Mouse (Mus musculus): Measurements from ENCODE around the gene Pnpla1. TPM values are rescaled to one million over a fixed set of nuclear protein-coding genes. Genes with fewer than 3 reads are reported as not detected.

Gene Pnpla1
- polyA plus RNA-seq, 1 experiment: not detected

GRCm38 (mm10) chr17:28929369-28929768 is 71.2 kb downstream of the Pnpla1 start:
- H3K27me3 ChIP-seq (ENCODE audit: control insufficient read depth, insufficient read depth, low read length, poor library complexity, severe bottlenecking): no peaks in the 10 kb centered on the region
- no peak for TF ChIP-seq CTCF (IDR thresholded peaks at IDR 0.05; ENCODE audit: low read depth, low read length)
- no peak for TF ChIP-seq EP300 (IDR thresholded peaks at IDR 0.05; ENCODE audit: insufficient read depth, low read depth, low read length)
- TF ChIP-seq POLR2A (IDR thresholded peaks at IDR 0.05; ENCODE audit: insufficient read depth, low read length): no peak
- no peaks in the 10 kb centered on the region for H3K36me3 ChIP-seq (ENCODE audit: control insufficient read depth, insufficient read depth, low read length, poor library complexity, severe bottlenecking)
- H3K4me3 ChIP-seq (ENCODE audit: low read depth, low read length): no peak overlapping the region
- H3K9ac ChIP-seq (ENCODE audit: low read depth, poor library complexity, severe bottlenecking): no peak overlapping the region
- H3K9me3 ChIP-seq (replicated peaks; ENCODE audit: control insufficient read depth, insufficient read depth, low read length, poor library complexity, severe bottlenecking): no peaks in the 10 kb centered on the region
- H3K27ac ChIP-seq (ENCODE audit: insufficient read depth, low read length): no peak overlapping the region
- H3K4me1 ChIP-seq (ENCODE audit: control insufficient read depth, insufficient read depth, low read length): peaks cover 6% of the 10 kb centered on the region

- H3K9ac ChIP-seq (ENCODE audit: low read depth, poor library complexity, severe bottlenecking): peak overlapping the region; percentile 28
Measured at GRCm38 (mm10) chr17:28930392-28931074, 72.3 kb downstream of the Pnpla1 start.

GRCm38 (mm10) chr17:28931436-28932211 is 73.4 kb downstream of the Pnpla1 start:
- peak overlapping the region; percentile 13; the same call in 1 of the 2 replicates for H3K4me3 ChIP-seq (ENCODE audit: low read depth, low read length)
- H3K27ac ChIP-seq (ENCODE audit: insufficient read depth, low read length): peak overlapping the region; percentile 48
- H3K4me1 ChIP-seq (ENCODE audit: control insufficient read depth, insufficient read depth, low read length): peaks cover 6% of the 10 kb centered on the region
- no peak for TF ChIP-seq EP300 (IDR thresholded peaks at IDR 0.05; ENCODE audit: insufficient read depth, low read depth, low read length)
- no peak for TF ChIP-seq POLR2A (IDR thresholded peaks at IDR 0.05; ENCODE audit: insufficient read depth, low read length)
- no peak for TF ChIP-seq CTCF (IDR thresholded peaks at IDR 0.05; ENCODE audit: low read depth, low read length)
- H3K27me3 ChIP-seq (ENCODE audit: control insufficient read depth, insufficient read depth, low read length, poor library complexity, severe bottlenecking): no peaks in the 10 kb centered on the region
- H3K9me3 ChIP-seq (replicated peaks; ENCODE audit: control insufficient read depth, insufficient read depth, low read length, poor library complexity, severe bottlenecking): peaks cover 7% of the 10 kb centered on the region
- no peak overlapping the region for H3K9ac ChIP-seq (ENCODE audit: low read depth, poor library complexity, severe bottlenecking)
- no peaks in the 10 kb centered on the region for H3K36me3 ChIP-seq (ENCODE audit: control insufficient read depth, insufficient read depth, low read length, poor library complexity, severe bottlenecking)

More at GRCm38 (mm10) chr17:28930392-28931074, 72.3 kb downstream of the Pnpla1 start:
- Histone ChIP-seq H3K27me3 (ENCODE audit: control insufficient read depth, insufficient read depth, low read length, poor library complexity, severe bottlenecking) (no peaks in the 10 kb centered on the region), H3K4me3 (ENCODE audit: low read depth, low read length) (peak overlapping the region; percentile 32), H3K9me3 (replicated peaks; ENCODE audit: control insufficient read depth, insufficient read depth, low read length, poor library complexity, severe bottlenecking) (no peaks in the 10 kb centered on the region), H3K36me3 (ENCODE audit: control insufficient read depth, insufficient read depth, low read length, poor library complexity, severe bottlenecking) (no peaks in the 10 kb centered on the region), H3K4me1 (ENCODE audit: control insufficient read depth, insufficient read depth, low read length) (peaks cover 6% of the 10 kb centered on the region), H3K27ac (ENCODE audit: insufficient read depth, low read length) (peak overlapping the region; percentile 73)
- TF ChIP-seq POLR2A (IDR thresholded peaks at IDR 0.05; ENCODE audit: insufficient read depth, low read length) (no peak), EP300 (IDR thresholded peaks at IDR 0.05; ENCODE audit: insufficient read depth, low read depth, low read length) (no peak), CTCF (IDR thresholded peaks at IDR 0.05; ENCODE audit: low read depth, low read length) (peak; percentile 28)

- Histone ChIP-seq H3K4me3 (ENCODE audit: low read depth, low read length) (no peak overlapping the region), H3K4me1 (ENCODE audit: control insufficient read depth, insufficient read depth, low read length) (peaks cover 2% of the 10 kb centered on the region), H3K27me3 (ENCODE audit: control insufficient read depth, insufficient read depth, low read length, poor library complexity, severe bottlenecking) (no peaks in the 10 kb centered on the region), H3K27ac (ENCODE audit: insufficient read depth, low read length) (no peak overlapping the region), H3K9ac (ENCODE audit: low read depth, poor library complexity, severe bottlenecking) (no peak overlapping the region), H3K36me3 (ENCODE audit: control insufficient read depth, insufficient read depth, low read length, poor library complexity, severe bottlenecking) (no peaks in the 10 kb centered on the region), H3K9me3 (replicated peaks; ENCODE audit: control insufficient read depth, insufficient read depth, low read length, poor library complexity, severe bottlenecking) (peaks cover 14% of the 10 kb centered on the region)
- TF ChIP-seq POLR2A (IDR thresholded peaks at IDR 0.05; ENCODE audit: insufficient read depth, low read length) (no peak), EP300 (IDR thresholded peaks at IDR 0.05; ENCODE audit: insufficient read depth, low read depth, low read length) (no peak), CTCF (IDR thresholded peaks at IDR 0.05; ENCODE audit: low read depth, low read length) (no peak)
Measured at GRCm38 (mm10) chr17:28932274-28932673, 74.1 kb downstream of the Pnpla1 start.

DNA sequence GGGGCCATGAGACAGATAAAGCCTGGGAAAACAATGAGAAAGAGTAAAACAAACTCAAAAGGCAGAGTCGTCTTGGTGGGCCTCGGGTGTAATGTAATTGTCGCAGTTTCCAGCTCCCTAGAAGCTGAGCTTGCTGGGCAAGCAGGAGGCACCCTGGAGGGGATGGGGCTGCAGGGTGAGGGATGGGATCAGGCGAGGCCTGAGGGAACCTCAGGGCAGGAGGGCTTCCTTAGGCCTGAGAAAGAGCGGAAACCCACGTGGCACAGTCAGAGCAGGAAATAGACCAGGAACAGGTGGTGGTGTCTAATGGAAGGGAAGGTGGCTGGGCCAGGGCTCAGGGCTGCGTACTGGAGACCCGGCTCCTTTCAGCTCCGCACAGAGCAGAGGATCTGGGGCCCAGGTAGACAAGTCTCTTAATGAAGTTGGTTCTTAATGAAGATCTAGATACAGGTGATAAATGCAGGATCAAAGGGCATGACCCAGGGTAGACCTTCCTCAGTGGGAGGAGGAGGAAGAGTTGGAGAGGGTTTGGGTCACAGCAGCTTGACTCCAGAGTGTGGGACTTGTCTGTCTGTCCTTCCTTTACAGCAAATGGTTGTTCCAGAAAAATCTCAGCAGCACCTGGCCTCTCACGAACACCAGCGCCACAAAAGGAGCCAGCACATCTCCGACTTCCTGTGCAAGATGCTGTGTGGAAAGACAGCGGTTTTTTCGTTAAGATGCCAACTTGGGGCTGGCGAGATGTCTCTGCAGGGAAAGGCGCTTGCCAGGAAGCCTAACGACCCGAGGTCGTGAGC is 76.1 kb downstream of the Pnpla1 start:
- no peaks in the 10 kb centered on the region for H3K36me3 ChIP-seq (ENCODE audit: control insufficient read depth, insufficient read depth, low read length, poor library complexity, severe bottlenecking)
- H3K9me3 ChIP-seq (replicated peaks; ENCODE audit: control insufficient read depth, insufficient read depth, low read length, poor library complexity, severe bottlenecking): peaks cover 14% of the 10 kb centered on the region
- no peak overlapping the region for H3K9ac ChIP-seq (ENCODE audit: low read depth, poor library complexity, severe bottlenecking)
- H3K4me3 ChIP-seq (ENCODE audit: low read depth, low read length): no peak overlapping the region
- no peaks in the 10 kb centered on the region for H3K27me3 ChIP-seq (ENCODE audit: control insufficient read depth, insufficient read depth, low read length, poor library complexity, severe bottlenecking)
- H3K27ac ChIP-seq (ENCODE audit: insufficient read depth, low read length): no peak overlapping the region
- H3K4me1 ChIP-seq (ENCODE audit: control insufficient read depth, insufficient read depth, low read length): peaks cover 2% of the 10 kb centered on the region
- TF ChIP-seq POLR2A (IDR thresholded peaks at IDR 0.05; ENCODE audit: insufficient read depth, low read length) (no peak), EP300 (IDR thresholded peaks at IDR 0.05; ENCODE audit: insufficient read depth, low read depth, low read length) (no peak), CTCF (IDR thresholded peaks at IDR 0.05; ENCODE audit: low read depth, low read length) (no peak)

Measured in ES-Bruce4 (cell line).